Mouse (Mus musculus): ENCODE measurements around the gene Inhbb. TPM values are rescaled to one million over a fixed set of nuclear protein-coding genes. Genes with fewer than 3 reads are reported as not detected.
A peak's percentile ranks its signal among the peaks of the same experiment; 100 is the strongest.

Gene Inhbb
- polyA plus RNA-seq (2014; fragmentation: Nextera tagmentation; extraction: Ambion mirVana) = 0.32 and 1.0 TPM in 2 replicates

- DNase-seq (ENCODE audit: low spot score) (peak; percentile 72), ATAC-seq (ENCODE audit: low FRiP score) (peak; percentile 33)
- peak within 1 kb of the TSS; percentile 99 for H3K4me2 ChIP-seq (replicated peaks; ENCODE audit: low read depth, low read length)
- peaks cover 11% of the 10 kb centered on the region for H3K4me1 ChIP-seq (replicated peaks; ENCODE audit: control insufficient read depth, insufficient read depth, low read length)
- H3K27me3 ChIP-seq (ENCODE audit: control insufficient read depth, insufficient read depth, low read length) = peaks cover 59% of the 10 kb centered on the region
- no peak within 1 kb of the TSS for H3K27ac ChIP-seq (ENCODE audit: low read depth, low read length)
- H3K9me3 ChIP-seq (ENCODE audit: control insufficient read depth, low read length) = no peaks in the 10 kb centered on the region
- H3K4me3 ChIP-seq (ENCODE audit: low read depth, low read length) = peak within 1 kb of the TSS; percentile 60
- under 1% methylated on average over 60 of the region's 92 CpGs for WGBS
- H3K36me3 ChIP-seq (ENCODE audit: control insufficient read depth, insufficient read depth, low read length) = no peaks in the 10 kb centered on the region
- H3K9ac ChIP-seq (ENCODE audit: low read depth, low read length) = peak within 1 kb of the TSS; percentile 64
These were observed at the start of gene Inhbb for GRCm38 (mm10) chr1:119421576-119422421. Gene Inhbb, minus strand, starts transcription at chr1:119422248.

DNA sequence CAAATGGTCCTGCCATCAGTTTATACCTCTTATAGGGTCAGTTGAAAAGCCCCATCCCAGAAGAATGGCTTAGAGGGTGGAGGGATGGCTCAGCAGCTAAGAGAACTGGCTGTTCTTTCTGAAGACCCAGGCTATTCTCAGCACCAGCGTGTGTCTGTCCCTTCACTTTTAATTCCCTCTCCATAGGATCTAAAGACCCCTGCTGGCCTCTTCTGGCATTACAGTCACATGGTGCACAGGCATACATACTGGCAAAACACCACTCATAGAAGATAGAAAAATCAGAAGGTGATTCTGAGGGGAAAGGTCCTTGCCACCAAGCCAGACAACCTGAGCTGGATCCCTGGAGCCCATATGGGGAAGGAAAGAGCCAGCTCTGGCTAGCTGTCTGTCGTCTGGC, 41.3 kb upstream of the Inhbb start:
- WGBS = 49% methylated on average over 2 of the region's 2 CpGs
- Histone ChIP-seq H3K9me3 (ENCODE audit: control insufficient read depth, low read length) (no peaks in the 10 kb centered on the region), H3K36me3 (ENCODE audit: control insufficient read depth, insufficient read depth, low read length) (no peaks in the 10 kb centered on the region), H3K4me3 (ENCODE audit: low read depth, low read length) (no peak overlapping the region), H3K9ac (ENCODE audit: low read depth, low read length) (no peak overlapping the region), H3K27ac (ENCODE audit: low read depth, low read length) (no peak overlapping the region), H3K4me1 (replicated peaks; ENCODE audit: control insufficient read depth, insufficient read depth, low read length) (no peaks in the 10 kb centered on the region), H3K4me2 (replicated peaks; ENCODE audit: low read depth, low read length) (no peak overlapping the region), H3K27me3 (ENCODE audit: control insufficient read depth, insufficient read depth, low read length) (no peaks in the 10 kb centered on the region)
- DNase-seq (ENCODE audit: low spot score) (peak; percentile 77), ATAC-seq (ENCODE audit: low FRiP score) (no peak)

DNA sequence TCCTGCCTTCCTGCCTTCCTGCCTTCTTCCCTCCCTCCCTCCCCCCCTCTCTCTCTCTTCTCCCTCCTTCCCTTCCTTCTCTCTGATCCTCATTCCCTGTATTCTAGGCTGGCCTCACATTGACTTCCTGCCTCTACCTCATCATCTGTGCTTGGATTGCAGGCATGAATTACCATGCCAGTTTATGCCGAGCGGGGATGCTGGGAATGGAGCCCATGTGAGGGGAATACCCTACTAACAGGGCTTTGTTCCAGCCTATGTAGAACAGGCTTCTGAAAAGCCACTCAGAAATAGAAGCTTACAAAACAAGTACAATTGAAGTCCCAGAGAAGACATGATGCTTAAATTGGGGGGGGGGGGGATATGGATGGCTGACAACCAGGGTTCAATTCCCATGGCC, 38.0 kb upstream of the Inhbb start:
- Histone ChIP-seq H3K4me3 (ENCODE audit: low read depth, low read length) (no peak overlapping the region), H3K4me1 (replicated peaks; ENCODE audit: control insufficient read depth, insufficient read depth, low read length) (no peaks in the 10 kb centered on the region), H3K4me2 (replicated peaks; ENCODE audit: low read depth, low read length) (no peak overlapping the region), H3K27ac (ENCODE audit: low read depth, low read length) (no peak overlapping the region), H3K36me3 (ENCODE audit: control insufficient read depth, insufficient read depth, low read length) (no peaks in the 10 kb centered on the region), H3K9ac (ENCODE audit: low read depth, low read length) (no peak overlapping the region), H3K27me3 (ENCODE audit: control insufficient read depth, insufficient read depth, low read length) (no peaks in the 10 kb centered on the region), H3K9me3 (ENCODE audit: control insufficient read depth, low read length) (no peaks in the 10 kb centered on the region)
- 81% methylated on average over 2 of the region's 2 CpGs for WGBS
- ATAC-seq (ENCODE audit: low FRiP score) (no peak), DNase-seq (ENCODE audit: low spot score) (no peak)

GRCm38 (mm10) chr1:119457993-119458605, 36.1 kb upstream of the Inhbb start:
- Histone ChIP-seq H3K4me2 (replicated peaks; ENCODE audit: low read depth, low read length) (no peak overlapping the region), H3K36me3 (ENCODE audit: control insufficient read depth, insufficient read depth, low read length) (no peaks in the 10 kb centered on the region), H3K4me3 (ENCODE audit: low read depth, low read length) (no peak overlapping the region), H3K4me1 (replicated peaks; ENCODE audit: control insufficient read depth, insufficient read depth, low read length) (no peaks in the 10 kb centered on the region), H3K9ac (ENCODE audit: low read depth, low read length) (no peak overlapping the region), H3K27me3 (ENCODE audit: control insufficient read depth, insufficient read depth, low read length) (no peaks in the 10 kb centered on the region), H3K9me3 (ENCODE audit: control insufficient read depth, low read length) (no peaks in the 10 kb centered on the region), H3K27ac (ENCODE audit: low read depth, low read length) (no peak overlapping the region)
- DNase-seq (ENCODE audit: low spot score) (peak; percentile 81), ATAC-seq (ENCODE audit: low FRiP score) (no peak)
- 21% methylated on average over 10 of the region's 10 CpGs for WGBS

DNA sequence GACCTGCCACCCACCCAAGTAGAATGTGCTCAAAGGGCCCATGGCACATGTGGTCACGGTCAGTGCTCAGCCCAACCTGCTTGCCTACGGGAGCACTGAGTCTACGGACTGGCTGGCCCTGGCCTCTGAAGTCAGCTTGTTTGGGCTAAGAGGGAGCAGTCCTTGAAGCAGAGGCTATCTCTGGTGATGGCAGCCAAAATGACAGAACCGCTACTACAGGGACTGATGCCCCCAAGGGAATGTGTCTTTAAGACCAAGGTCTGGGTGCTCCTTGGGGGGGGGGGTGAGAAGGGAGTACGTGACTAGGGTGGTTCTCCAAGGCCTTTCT, 35.4 kb upstream of the Inhbb start:
- WGBS = 65% methylated on average over 5 of the region's 5 CpGs
- Histone ChIP-seq H3K9me3 (ENCODE audit: control insufficient read depth, low read length) (no peaks in the 10 kb centered on the region), H3K27ac (ENCODE audit: low read depth, low read length) (no peak overlapping the region), H3K4me2 (replicated peaks; ENCODE audit: low read depth, low read length) (no peak overlapping the region), H3K36me3 (ENCODE audit: control insufficient read depth, insufficient read depth, low read length) (no peaks in the 10 kb centered on the region), H3K9ac (ENCODE audit: low read depth, low read length) (no peak overlapping the region), H3K27me3 (ENCODE audit: control insufficient read depth, insufficient read depth, low read length) (no peaks in the 10 kb centered on the region), H3K4me1 (replicated peaks; ENCODE audit: control insufficient read depth, insufficient read depth, low read length) (no peaks in the 10 kb centered on the region), H3K4me3 (ENCODE audit: low read depth, low read length) (no peak overlapping the region)
- DNase-seq (ENCODE audit: low spot score) (no peak), ATAC-seq (ENCODE audit: low FRiP score) (0 out of 2 replicates have a peak, but pooled peaks have one; percentile 19)

DNA sequence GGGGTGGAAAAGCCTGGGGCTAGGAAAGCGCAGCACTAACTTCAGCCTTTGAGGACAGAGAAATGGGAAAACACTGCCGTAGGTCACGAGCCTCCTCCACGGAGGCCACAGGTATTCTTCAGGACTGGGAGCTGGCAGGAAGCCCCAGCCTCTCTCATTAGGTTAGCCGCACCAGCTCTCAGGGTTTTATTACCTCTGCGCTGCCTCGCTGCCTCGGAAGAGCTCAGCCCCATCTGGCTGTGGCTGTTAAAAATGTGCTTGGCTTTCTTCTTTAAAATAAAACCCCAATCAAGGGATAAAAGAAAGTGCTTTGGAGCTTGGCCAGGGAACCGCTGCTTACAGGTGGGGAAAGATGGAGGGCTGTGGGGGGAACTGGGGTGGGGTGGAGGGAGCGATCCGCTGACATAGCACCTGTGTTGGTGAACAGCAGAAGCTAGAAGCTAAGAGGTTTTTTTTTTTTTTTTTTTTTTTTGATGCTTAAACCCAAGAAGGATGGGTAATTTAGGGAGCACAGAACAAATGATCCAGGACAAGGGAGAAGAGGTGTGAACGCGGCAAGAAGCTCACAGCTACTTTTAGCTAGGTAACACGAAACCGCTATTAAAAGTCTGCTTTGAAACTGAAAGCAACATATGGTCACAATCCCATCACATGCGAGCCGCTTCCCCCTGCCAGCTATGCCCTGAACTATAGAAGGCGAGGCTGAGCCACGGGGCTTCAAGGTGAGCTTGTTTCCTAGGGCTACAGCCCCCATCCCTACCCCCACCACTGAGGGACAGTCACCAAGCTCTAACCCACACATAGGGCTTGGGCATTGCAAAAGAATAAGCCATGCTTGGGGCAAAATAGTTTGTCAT, 34.9 kb upstream of the Inhbb start:
- no peaks in the 10 kb centered on the region for H3K36me3 ChIP-seq (ENCODE audit: control insufficient read depth, insufficient read depth, low read length)
- WGBS = 57% methylated on average over 19 of the region's 19 CpGs
- H3K27ac ChIP-seq (ENCODE audit: low read depth, low read length) = no peak overlapping the region
- H3K4me2 ChIP-seq (replicated peaks; ENCODE audit: low read depth, low read length) = no peak overlapping the region
- DNase-seq (ENCODE audit: low spot score) (no peak), ATAC-seq (ENCODE audit: low FRiP score) (no peak)
- no peaks in the 10 kb centered on the region for H3K9me3 ChIP-seq (ENCODE audit: control insufficient read depth, low read length)
- H3K27me3 ChIP-seq (ENCODE audit: control insufficient read depth, insufficient read depth, low read length) = no peaks in the 10 kb centered on the region
- H3K9ac ChIP-seq (ENCODE audit: low read depth, low read length) = no peak overlapping the region
- H3K4me1 ChIP-seq (replicated peaks; ENCODE audit: control insufficient read depth, insufficient read depth, low read length) = no peaks in the 10 kb centered on the region
- H3K4me3 ChIP-seq (ENCODE audit: low read depth, low read length) = no peak overlapping the region

GRCm38 (mm10) chr1:119453731-119454130, 31.7 kb upstream of the Inhbb start:
- DNase-seq (ENCODE audit: low spot score) = no peak
- Histone ChIP-seq H3K4me2 (replicated peaks; ENCODE audit: low read depth, low read length) (no peak overlapping the region), H3K9me3 (ENCODE audit: control insufficient read depth, low read length) (no peaks in the 10 kb centered on the region), H3K4me3 (ENCODE audit: low read depth, low read length) (no peak overlapping the region), H3K27me3 (ENCODE audit: control insufficient read depth, insufficient read depth, low read length) (no peaks in the 10 kb centered on the region), H3K27ac (ENCODE audit: low read depth, low read length) (no peak overlapping the region), H3K4me1 (replicated peaks; ENCODE audit: control insufficient read depth, insufficient read depth, low read length) (no peaks in the 10 kb centered on the region), H3K36me3 (ENCODE audit: control insufficient read depth, insufficient read depth, low read length) (no peaks in the 10 kb centered on the region), H3K9ac (ENCODE audit: low read depth, low read length) (no peak overlapping the region)
- ATAC-seq (ENCODE audit: low FRiP score) = no peak
- WGBS = 74% methylated on average over 3 of the region's 4 CpGs

DNA sequence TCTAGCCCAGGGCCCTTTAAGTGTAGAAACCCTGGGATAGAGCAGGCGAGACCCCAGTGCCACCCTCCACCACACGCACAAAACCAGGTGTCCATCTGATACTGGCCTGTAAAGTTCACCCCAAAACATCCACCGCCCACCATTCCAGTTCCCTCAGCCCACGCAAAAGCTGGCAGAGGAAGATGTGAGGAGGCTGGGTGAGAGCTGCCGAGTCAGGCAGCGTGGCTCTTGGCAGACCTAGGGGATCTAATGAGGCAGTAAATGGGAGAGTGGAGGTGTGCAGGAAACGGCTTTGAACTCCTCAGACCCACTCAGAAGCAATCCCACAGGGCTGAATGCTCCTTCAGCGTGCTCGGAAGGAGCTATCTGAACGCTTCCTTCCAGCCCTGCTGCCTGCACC, 29.4 kb upstream of the Inhbb start:
- no peak overlapping the region for H3K9ac ChIP-seq (ENCODE audit: low read depth, low read length)
- H3K9me3 ChIP-seq (ENCODE audit: control insufficient read depth, low read length) = no peaks in the 10 kb centered on the region
- DNase-seq (ENCODE audit: low spot score) (no peak), ATAC-seq (ENCODE audit: low FRiP score) (no peak)
- H3K36me3 ChIP-seq (ENCODE audit: control insufficient read depth, insufficient read depth, low read length) = no peaks in the 10 kb centered on the region
- H3K4me1 ChIP-seq (replicated peaks; ENCODE audit: control insufficient read depth, insufficient read depth, low read length) = no peaks in the 10 kb centered on the region
- no peak overlapping the region for H3K4me3 ChIP-seq (ENCODE audit: low read depth, low read length)
- H3K27me3 ChIP-seq (ENCODE audit: control insufficient read depth, insufficient read depth, low read length) = no peaks in the 10 kb centered on the region
- 74% methylated on average over 10 of the region's 10 CpGs for WGBS
- no peak overlapping the region for H3K27ac ChIP-seq (ENCODE audit: low read depth, low read length)
- no peak overlapping the region for H3K4me2 ChIP-seq (replicated peaks; ENCODE audit: low read depth, low read length)
